Mouse (Mus musculus) hindbrain, postnatal 0 days (tissue): Measurements from ENCODE around the gene Krt1. TPM values are rescaled to one million over a fixed set of nuclear protein-coding genes. Genes with fewer than 3 reads are reported as not detected.

Experiments used
- ATAC-seq: fragments of 200-750 bp; cut with Nextera tagmentation; 2 replicates; pipeline ENCODE4 v1.8.0; 2017; ENCODE audit warnings: mild to moderate bottlenecking, moderate TSS enrichment, moderate library complexity
- DNase-seq: peaks from one replicate; pipeline ENCODE4 v3.0.0-alpha.2; 2015; ENCODE audit warnings: low spot score
- H3K27ac ChIP-seq: fragments of 300-500 bp; sonication (generic); 2 replicates; pipeline ENCODE4 v1.5.1; 2014; ENCODE audit warnings: mild to moderate bottlenecking
- H3K27me3 ChIP-seq: fragments of 300-500 bp; sonication (generic); 2 replicates; pipeline ENCODE4 v1.6.1; 2014; ENCODE audit warnings: low read length, mixed read lengths; ENCODE audit not compliant: insufficient read depth
- H3K36me3 ChIP-seq: fragments of 300-500 bp; sonication (generic); 2 replicates; pipeline ENCODE4 v1.6.1; 2014; ENCODE audit warnings: low read length, mixed read lengths; ENCODE audit not compliant: insufficient read depth
- H3K4me1 ChIP-seq: fragments of 300-500 bp; sonication (generic); 2 replicates; pipeline ENCODE4 v1.6.1; 2014; ENCODE audit warnings: antibody characterized with exemption, low read length, mixed read lengths; ENCODE audit not compliant: insufficient read depth
- H3K4me2 ChIP-seq: fragments of 300-500 bp; sonication (generic); 2 replicates; pipeline ENCODE4 v1.6.1; 2014; ENCODE audit warnings: low read depth, mild to moderate bottlenecking, low read length, moderate library complexity, mixed read lengths
- H3K4me3 ChIP-seq: fragments of 300-500 bp; sonication (generic); 2 replicates; pipeline ENCODE4 v1.5.1; 2014; ENCODE audit warnings: low read length
- H3K9ac ChIP-seq: fragments of 300-500 bp; sonication (generic); replicated peaks from 2 replicates; pipeline ENCODE4 v1.6.1; 2014; ENCODE audit warnings: mild to moderate bottlenecking, low read length, moderate library complexity, mixed read lengths
- H3K9me3 ChIP-seq: fragments of 300-500 bp; sonication (generic); 2 replicates; pipeline ENCODE4 v1.6.1; 2016; ENCODE audit warnings: low read length, mixed read lengths
- CTCF ChIP-seq: IDR thresholded peaks from 2 replicates; pipeline ENCODE4 v1.5.1; 2016; ENCODE audit warnings: antibody characterized with exemption, control low read depth, low read depth
- WGBS: fragments of 180-500 bp; shearing (Covaris S2); extraction: QIAGEN DNeasy Blood & Tissue Kit; methylation state at CpG from one replicate; pipeline ENCODE4 v1.1.7; 2014; 5-methylcytosine and 5-hydroxymethylcytosine counted together
- microRNA-seq, 2 experiments: library from miRNA; unstranded; fragments of <30 nt; microRNA quantifications; one replicate each; pipeline ENCODE4; 2016
- polyA plus RNA-seq: library from polyadenylated mRNA; unstranded; fragments of >200 nt; fragmentation: Nextera tagmentation; extraction: Ambion mirVana; gene quantifications from 2 replicates; pipeline ENCODE4 v1.2.1, GENCODE M21; 2015
- total RNA-seq: library from RNA; depleted of rRNA; stranded (reverse); fragments of >200 nt; gene quantifications from 2 replicates; pipeline ENCODE4 v1.2.3, GENCODE M21; 2014; rRNA removed

Gene Krt1
- total and polyA plus RNA-seq, 2 experiments from 2014 or later = 13.7 to 19.4 TPM

- Histone ChIP-seq H3K4me1 (no peaks in the 10 kb centered on the region), H3K27ac (no peak overlapping the region), H3K27me3 (no peaks in the 10 kb centered on the region), H3K9me3 (no peaks in the 10 kb centered on the region), H3K4me2 (no peak overlapping the region), H3K4me3 (no peak overlapping the region), H3K9ac (no peak overlapping the region), H3K36me3 (no peaks in the 10 kb centered on the region)
- WGBS = 66% methylated on average over 5 of the region's 5 CpGs
- DNase-seq (no peak), ATAC-seq (no peak)
- peak; percentile 9; the same call in 1 of the 2 replicates for TF ChIP-seq CTCF
Measured at GRCm38 (mm10) chr15:101829441-101829840, 21.2 kb downstream of the Krt1 start.

- TF ChIP-seq CTCF = no peak
- H3K4me2 ChIP-seq = no peak overlapping the region
- H3K4me1 ChIP-seq = no peaks in the 10 kb centered on the region
- H3K27me3 ChIP-seq = no peaks in the 10 kb centered on the region
- DNase-seq (no peak), ATAC-seq (no peak)
- H3K27ac ChIP-seq = no peak overlapping the region
- no peaks in the 10 kb centered on the region for H3K36me3 ChIP-seq
- WGBS = 30% methylated on average over 3 of the region's 3 CpGs
- H3K4me3 ChIP-seq = no peak overlapping the region
- H3K9me3 ChIP-seq = no peaks in the 10 kb centered on the region
- H3K9ac ChIP-seq = no peak overlapping the region
Measured at GRCm38 (mm10) chr15:101821786-101822185, 28.8 kb downstream of the Krt1 start.

GRCm38 (mm10) chr15:101817875-101818274, 32.7 kb downstream of the Krt1 start, which contains the start of gene Krt2:
TSS of gene Krt2 (minus strand) at chr15:101818169.
- H3K27ac ChIP-seq = no peak within 1 kb of the TSS
- no peak within 1 kb of the TSS for H3K4me3 ChIP-seq
- DNase-seq (no peak), ATAC-seq (no peak)
- no peak within 1 kb of the TSS for H3K4me2 ChIP-seq
- no peaks in the 10 kb centered on the region for H3K4me1 ChIP-seq
- WGBS = 80% methylated on average over 16 of the region's 16 CpGs
- no peaks in the 10 kb centered on the region for H3K36me3 ChIP-seq
- TF ChIP-seq CTCF = no peak
- no peak within 1 kb of the TSS for H3K9ac ChIP-seq
- H3K27me3 ChIP-seq = no peaks in the 10 kb centered on the region
- H3K9me3 ChIP-seq = no peaks in the 10 kb centered on the region

GRCm38 (mm10) chr15:101803052-101803822, 47.4 kb downstream of the Krt1 start:
- WGBS = 44% methylated on average over 11 of the region's 11 CpGs
- no peak for TF ChIP-seq CTCF

GRCm38 (mm10) chr15:101802296-101802835, 48.2 kb downstream of the Krt1 start, which contains the start of gene Krt73:
TSS of gene Krt73 (minus strand) at chr15:101802346.
- no peak for TF ChIP-seq CTCF
- peak; percentile 61; the same call in 1 of the 2 replicates for ATAC-seq
- H3K4me2 ChIP-seq = no peak within 1 kb of the TSS; the same call in 1 of the 2 replicates
- H3K27me3 ChIP-seq = no peaks in the 10 kb centered on the region
- H3K4me3 ChIP-seq = no peak within 1 kb of the TSS
- peak; percentile 65 for DNase-seq
- peaks cover 11% of the 10 kb centered on the region for H3K4me1 ChIP-seq
- 53% methylated on average over 6 of the region's 6 CpGs for WGBS
- H3K9ac ChIP-seq = no peak within 1 kb of the TSS
- H3K36me3 ChIP-seq = no peaks in the 10 kb centered on the region
- H3K27ac ChIP-seq = 0 out of 2 replicates have a peak within 1 kb of the TSS, but pooled peaks have one; percentile 11
- H3K9me3 ChIP-seq = no peaks in the 10 kb centered on the region

More at GRCm38 (mm10) chr15:101803052-101803822, 47.4 kb downstream of the Krt1 start:
- Histone ChIP-seq H3K4me1 (peaks cover 11% of the 10 kb centered on the region), H3K27ac (no peak overlapping the region), H3K9me3 (no peaks in the 10 kb centered on the region), H3K36me3 (no peaks in the 10 kb centered on the region), H3K4me3 (no peak overlapping the region), H3K9ac (no peak overlapping the region), H3K4me2 (no peak overlapping the region; the same call in 1 of the 2 replicates), H3K27me3 (no peaks in the 10 kb centered on the region)
- DNase-seq (no peak), ATAC-seq (no peak)

Small RNAs within 50 kb of the gene (microRNA-seq; reads per million reads assigned to microRNA genes)
- gene Gm44356 = 0 reads per million in 2 experiments

Other genes with a start within 250 kb of the Krt1 start
- not detected in 2 replicates for gene Gm5414, start 222.6 kb downstream of the Krt1 start, total RNA-seq
- not detected in 2 replicates for gene Gm5414, start 222.6 kb downstream of the Krt1 start, polyA plus RNA-seq
- gene Gm5478, start 203.4 kb downstream of the Krt1 start, total RNA-seq = not detected in 2 replicates
- not detected in 2 replicates for gene Gm5478, start 203.4 kb downstream of the Krt1 start, polyA plus RNA-seq
- gene Krt6b, start 170.5 kb downstream of the Krt1 start, total RNA-seq = not detected in 2 replicates
- gene Krt6b, start 170.5 kb downstream of the Krt1 start, polyA plus RNA-seq = not detected in 2 replicates
- not detected in 2 replicates for gene Krt6a, start 156.5 kb downstream of the Krt1 start, total RNA-seq
- 0.13 TPM in 1 of 2 replicates, not detected in the other for gene Krt6a, start 156.5 kb downstream of the Krt1 start, polyA plus RNA-seq
- not detected in 2 replicates for gene Krt5, start 137.9 kb downstream of the Krt1 start, total RNA-seq
- gene Krt5, start 137.9 kb downstream of the Krt1 start, polyA plus RNA-seq = 0.15 TPM in 1 of 2 replicates, not detected in the other
- gene Krt71, start 107.7 kb downstream of the Krt1 start, total RNA-seq = 2.1 and 2.2 TPM in 2 replicates
- 1.2 and 1.9 TPM in 2 replicates for gene Krt71, start 107.7 kb downstream of the Krt1 start, polyA plus RNA-seq
- gene Krt72, start 64.3 kb downstream of the Krt1 start, total RNA-seq = 1.9 TPM in 1 of 2 replicates, not detected in the other
- gene Krt72, start 64.3 kb downstream of the Krt1 start, polyA plus RNA-seq = 0.44 TPM in 1 of 2 replicates, not detected in the other
- gene Krt73, start 48.4 kb downstream of the Krt1 start, total RNA-seq = 1.5 and 1.7 TPM in 2 replicates
- 2.4 and 2.5 TPM in 2 replicates for gene Krt73, start 48.4 kb downstream of the Krt1 start, polyA plus RNA-seq
- 0.37 TPM in 1 of 2 replicates, not detected in the other for gene Krt2, start 32.6 kb downstream of the Krt1 start, total RNA-seq
- 0.21 and 0.37 TPM in 2 replicates for gene Krt2, start 32.6 kb downstream of the Krt1 start, polyA plus RNA-seq
- 0.22 and 0.68 TPM in 2 replicates for gene Krt77, start 18.9 kb upstream of the Krt1 start, total RNA-seq
- gene Krt77, start 18.9 kb upstream of the Krt1 start, polyA plus RNA-seq = 0.49 and 1.2 TPM in 2 replicates
- gene Krt76, start 42.1 kb upstream of the Krt1 start, total RNA-seq = 0.05 TPM in 1 of 2 replicates, not detected in the other
- 0.08 TPM in 1 of 2 replicates, not detected in the other for gene Krt76, start 42.1 kb upstream of the Krt1 start, polyA plus RNA-seq
- gene Krt4, start 73.9 kb upstream of the Krt1 start, total RNA-seq = not detected in 2 replicates
- not detected in 2 replicates for gene Krt4, start 73.9 kb upstream of the Krt1 start, polyA plus RNA-seq
- gene Krt79, start 89.5 kb upstream of the Krt1 start, total RNA-seq = 0.21 and 0.65 TPM in 2 replicates
- gene Krt79, start 89.5 kb upstream of the Krt1 start, polyA plus RNA-seq = 0.50 and 0.52 TPM in 2 replicates
- gene Krt78, start 103.5 kb upstream of the Krt1 start, total RNA-seq = not detected in 2 replicates
- not detected in 2 replicates for gene Krt78, start 103.5 kb upstream of the Krt1 start, polyA plus RNA-seq
- gene Krt8, start 153.7 kb upstream of the Krt1 start, total RNA-seq = 2.6 and 4.1 TPM in 2 replicates
- 5.4 and 6.2 TPM in 2 replicates for gene Krt8, start 153.7 kb upstream of the Krt1 start, polyA plus RNA-seq
- 3.4 and 5.0 TPM in 2 replicates for gene Krt18, start 177.4 kb upstream of the Krt1 start, total RNA-seq
- gene Krt18, start 177.4 kb upstream of the Krt1 start, polyA plus RNA-seq = 12.6 and 13.6 TPM in 2 replicates
- 114 and 121 TPM in 2 replicates for gene Eif4b, start 223.0 kb upstream of the Krt1 start, total RNA-seq
- gene Eif4b, start 223.0 kb upstream of the Krt1 start, polyA plus RNA-seq = 63.4 and 65.1 TPM in 2 replicates
- 9.2 TPM in 2 replicates for gene Tns2, start 249.6 kb upstream of the Krt1 start, total RNA-seq
- 5.5 and 6.2 TPM in 2 replicates for gene Tns2, start 249.6 kb upstream of the Krt1 start, polyA plus RNA-seq